Comparison of ENCODE assay signal across 8 mouse cellular contexts in the genomic region with DNA sequence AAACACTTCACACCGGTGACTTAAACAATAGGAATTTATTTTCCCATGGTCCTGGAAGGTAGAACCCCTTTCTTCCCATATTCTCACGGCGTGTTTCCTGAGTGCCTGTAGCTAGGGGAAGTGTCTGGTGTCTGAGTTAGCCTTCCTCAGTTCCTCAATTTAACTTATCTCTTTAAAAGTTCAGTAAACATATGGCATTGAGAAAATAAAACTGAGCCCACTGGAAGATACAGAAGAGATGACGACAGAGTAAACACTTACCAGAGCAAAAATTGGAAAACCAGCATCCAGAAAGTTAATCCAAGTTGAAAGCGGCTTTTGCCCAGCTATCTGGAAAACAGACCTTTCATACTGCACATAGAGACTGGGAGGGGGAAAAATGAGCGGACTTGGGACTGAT. TPM values are rescaled to one million over a fixed set of nuclear protein-coding genes. Genes with fewer than 3 reads are reported as not detected.
DNase-seq lines count a peak whose midpoint lies in the region; ATAC-seq and TF ChIP-seq lines count a peak whose summit lies in the region.

No protein-coding gene starts in this region.

- peak overlapping the region; percentile 86 for H3K27ac ChIP-seq in embryonic fibroblast, embryonic 13.5 days (ENCODE audit: insufficient read depth, low read length)
- H3K27ac ChIP-seq in intestine, embryonic 14.5 days (ENCODE audit: low read depth) = peak overlapping the region; percentile 85
- no peak overlapping the region for H3K27ac ChIP-seq in midbrain, embryonic 11.5 days (ENCODE audit: low read depth, low read length)

- H3K4me2 ChIP-seq in intestine, embryonic 14.5 days (ENCODE audit: low read length) = peak overlapping the region; percentile 91
- peak overlapping the region; percentile 79 for H3K4me2 ChIP-seq in midbrain, embryonic 11.5 days

- peak overlapping the region; percentile 77 for H3K4me3 ChIP-seq in embryonic fibroblast, embryonic 13.5 days (ENCODE audit: insufficient read depth, low read length)
- peak overlapping the region; percentile 73 for H3K4me3 ChIP-seq in intestine, embryonic 14.5 days (ENCODE audit: low read depth, low read length)
- H3K4me3 ChIP-seq in midbrain, embryonic 11.5 days (ENCODE audit: low read depth, low read length) = peak overlapping the region; percentile 84

- H3K9me3 ChIP-seq in intestine, embryonic 14.5 days (ENCODE audit: control insufficient read depth, low read length) = no peaks in the 10 kb centered on the region
- H3K9me3 ChIP-seq in midbrain, embryonic 11.5 days (ENCODE audit: control insufficient read depth, low read length) = no peaks in the 10 kb centered on the region

- peak; percentile 14 for DNase-seq in thymus, postnatal 14 days
- no peak for DNase-seq in thymus, postnatal 10 days (ENCODE audit: low spot score in 2 of 2)
- DNase-seq in intestine, embryonic 14.5 days (ENCODE audit: low spot score) = no peak
- DNase-seq in midbrain, embryonic 11.5 days (ENCODE audit: low spot score, missing footprints) = no peak
- no peak for DNase-seq in adipocyte (ENCODE audit: low spot score)
- DNase-seq in layer of hippocampus, adult 11-12 months (ENCODE audit: low spot score) = no peak
- DNase-seq in kidney, postnatal 14 days = no peak

- no peaks in the 10 kb centered on the region for H3K27me3 ChIP-seq in intestine, embryonic 14.5 days (replicated peaks; ENCODE audit: control insufficient read depth, insufficient read depth, low read length)
- H3K27me3 ChIP-seq in midbrain, embryonic 11.5 days (ENCODE audit: control insufficient read depth, insufficient read depth, low read length) = no peaks in the 10 kb centered on the region

- peaks cover 4% of the 10 kb centered on the region; the same call in 1 of the 2 replicates for H3K4me1 ChIP-seq in embryonic fibroblast, embryonic 13.5 days (ENCODE audit: control insufficient read depth, insufficient read depth, low read length)
- H3K4me1 ChIP-seq in intestine, embryonic 14.5 days (replicated peaks; ENCODE audit: control insufficient read depth, insufficient read depth, low read length) = peaks cover 10% of the 10 kb centered on the region
- H3K4me1 ChIP-seq in midbrain, embryonic 11.5 days (ENCODE audit: control insufficient read depth, insufficient read depth, low read length) = peaks cover 5% of the 10 kb centered on the region; the same call in 1 of the 2 replicates

- TF ChIP-seq POLR2A in embryonic fibroblast, embryonic 13.5 days (IDR thresholded peaks at IDR 0.05; ENCODE audit: low read depth, low read length) = no peak; the same call in none of the 2 replicates

- no peak for ATAC-seq in intestine, embryonic 14.5 days (replicated peaks; ENCODE audit: low FRiP score, low TSS enrichment, low read depth)
- ATAC-seq in midbrain, embryonic 11.5 days (ENCODE audit: low FRiP score) = no peak

- WGBS in intestine, embryonic 14.5 days = 42% methylated on average over 6 of the region's 6 CpGs
- WGBS in midbrain, embryonic 11.5 days = 56% methylated on average over 6 of the region's 6 CpGs

- H3K9ac ChIP-seq in intestine, embryonic 14.5 days (ENCODE audit: low read length) = peak overlapping the region; percentile 68
- peak overlapping the region; percentile 82 for H3K9ac ChIP-seq in midbrain, embryonic 11.5 days (ENCODE audit: low read length)

- no peak for TF ChIP-seq CTCF in embryonic fibroblast, embryonic 13.5 days (IDR thresholded peaks at IDR 0.05; ENCODE audit: borderline replicate concordance, insufficient read depth, low read length)

- H3K36me3 ChIP-seq in intestine, embryonic 14.5 days (ENCODE audit: control insufficient read depth, insufficient read depth, low read length) = peaks cover 4% of the 10 kb centered on the region; the same call in 1 of the 2 replicates
- H3K36me3 ChIP-seq in midbrain, embryonic 11.5 days (ENCODE audit: control insufficient read depth, insufficient read depth, low read length) = 0 out of 2 replicates have a peak, but pooled peaks cover under 1% of the 10 kb centered on the region

RNA-seq across cellular contexts. Expression of a gene that starts 0.7 kb away (rescaled TPM):
- polyA plus RNA-seq in embryonic fibroblast, embryonic 13.5 days (2011; ENCODE audit: insufficient read length, low read depth, missing spikeins) = 1.2 and 1.5 TPM in 2 replicates
- 6.4 and 6.5 TPM in 2 replicates for polyA plus RNA-seq in intestine, embryonic 14.5 days (2014; fragmentation: Nextera tagmentation; extraction: Ambion mirVana)
- 9.0 and 9.6 TPM in 2 replicates for polyA plus RNA-seq in midbrain, embryonic 11.5 days (2014; fragmentation: Nextera tagmentation; extraction: Ambion mirVana)

RNA-seq across cellular contexts. Expression of a gene that starts 27.3 kb away (rescaled TPM):
- 17.2 and 24.0 TPM in 2 replicates for polyA plus RNA-seq in embryonic fibroblast, embryonic 13.5 days (2011; ENCODE audit: insufficient read length, low read depth, missing spikeins)
- polyA plus RNA-seq in intestine, embryonic 14.5 days (2014; fragmentation: Nextera tagmentation; extraction: Ambion mirVana) = 22.4 and 24.3 TPM in 2 replicates
- polyA plus RNA-seq in midbrain, embryonic 11.5 days (2014; fragmentation: Nextera tagmentation; extraction: Ambion mirVana) = 32.0 and 32.3 TPM in 2 replicates
